Mouse (Mus musculus): ENCODE measurements around the gene Gstp1. TPM values are rescaled to one million over a fixed set of nuclear protein-coding genes. Genes with fewer than 3 reads are reported as not detected.
"Not testable (repeated sequence)": the region's sequence is repeated elsewhere in the genome, so short reads cannot be mapped to it uniquely, and the experiment has no call there.

Gene Gstp1
- polyA plus RNA-seq, 1 experiment from 2014 or later = 460 TPM

GRCm38 (mm10) chr19:4071406-4071805, 33.6 kb upstream of the Gstp1 start:
- Histone ChIP-seq H3K4me1 (replicated peaks) (peaks cover 5% of the 10 kb centered on the region; the same call in 1 of the 2 replicates), H3K4me3 (no peak overlapping the region), H3K27me3 (ENCODE audit: insufficient read depth, poor library complexity, severe bottlenecking) (no peaks in the 10 kb centered on the region), H3K27ac (no peak overlapping the region), H3K9me3 (no peaks in the 10 kb centered on the region), H3K36me3 (no peaks in the 10 kb centered on the region)
- 91% methylated on average over 6 of the region's 6 CpGs for WGBS
- DNase-seq (ENCODE audit: low spot score) = no peak

GRCm38 (mm10) chr19:4070756-4071155, 33.0 kb upstream of the Gstp1 start:
- H3K36me3 ChIP-seq = no peaks in the 10 kb centered on the region
- DNase-seq (ENCODE audit: low spot score) = no peak
- H3K4me3 ChIP-seq = no peak overlapping the region
- no peaks in the 10 kb centered on the region for H3K27me3 ChIP-seq (ENCODE audit: insufficient read depth, poor library complexity, severe bottlenecking)
- WGBS = 82% methylated on average over 8 of the region's 8 CpGs
- peaks cover 5% of the 10 kb centered on the region; the same call in 1 of the 2 replicates for H3K4me1 ChIP-seq (replicated peaks)
- H3K9me3 ChIP-seq = no peaks in the 10 kb centered on the region
- H3K27ac ChIP-seq = no peak overlapping the region

GRCm38 (mm10) chr19:4070311-4070710, 32.5 kb upstream of the Gstp1 start:
- no peaks in the 10 kb centered on the region for H3K36me3 ChIP-seq
- peaks cover 5% of the 10 kb centered on the region; the same call in 1 of the 2 replicates for H3K4me1 ChIP-seq (replicated peaks)
- DNase-seq (ENCODE audit: low spot score) = no peak
- no peak overlapping the region for H3K4me3 ChIP-seq
- WGBS = 73% methylated on average over 15 of the region's 15 CpGs
- H3K9me3 ChIP-seq = no peaks in the 10 kb centered on the region
- no peaks in the 10 kb centered on the region for H3K27me3 ChIP-seq (ENCODE audit: insufficient read depth, poor library complexity, severe bottlenecking)
- H3K27ac ChIP-seq = no peak overlapping the region

- Histone ChIP-seq H3K4me1 (replicated peaks) (peaks cover 5% of the 10 kb centered on the region; the same call in 1 of the 2 replicates), H3K36me3 (no peaks in the 10 kb centered on the region), H3K4me3 (no peak overlapping the region), H3K9me3 (no peaks in the 10 kb centered on the region), H3K27me3 (ENCODE audit: insufficient read depth, poor library complexity, severe bottlenecking) (no peaks in the 10 kb centered on the region), H3K27ac (no peak overlapping the region)
- WGBS = 68% methylated on average over 15 of the region's 15 CpGs
- DNase-seq (ENCODE audit: low spot score) = no peak
These were observed 31.1 kb upstream of the Gstp1 start for GRCm38 (mm10) chr19:4068717-4069410.

GRCm38 (mm10) chr19:4068242-4068641, 30.5 kb upstream of the Gstp1 start:
- not testable (repeated sequence) for H3K36me3 ChIP-seq; H3K27me3 ChIP-seq (ENCODE audit: insufficient read depth, poor library complexity, severe bottlenecking); H3K9me3 ChIP-seq; H3K27ac ChIP-seq; H3K4me3 ChIP-seq; DNase-seq (ENCODE audit: low spot score); H3K4me1 ChIP-seq (replicated peaks)
- WGBS = 92% methylated on average over 2 of the region's 2 CpGs

GRCm38 (mm10) chr19:4066877-4067276, 29.1 kb upstream of the Gstp1 start:
- Histone ChIP-seq H3K4me1 (replicated peaks) (peaks cover 5% of the 10 kb centered on the region; the same call in 1 of the 2 replicates), H3K4me3 (no peak overlapping the region), H3K36me3 (no peaks in the 10 kb centered on the region), H3K27me3 (ENCODE audit: insufficient read depth, poor library complexity, severe bottlenecking) (no peaks in the 10 kb centered on the region), H3K27ac (no peak overlapping the region), H3K9me3 (no peaks in the 10 kb centered on the region)
- DNase-seq (ENCODE audit: low spot score) = no peak

GRCm38 (mm10) chr19:4066280-4066679, 28.5 kb upstream of the Gstp1 start:
- H3K4me3 ChIP-seq = no peak overlapping the region
- H3K27ac ChIP-seq = no peak overlapping the region
- peaks cover 5% of the 10 kb centered on the region; the same call in 1 of the 2 replicates for H3K4me1 ChIP-seq (replicated peaks)
- H3K36me3 ChIP-seq = no peaks in the 10 kb centered on the region
- no peak for DNase-seq (ENCODE audit: low spot score)
- H3K27me3 ChIP-seq (ENCODE audit: insufficient read depth, poor library complexity, severe bottlenecking) = no peaks in the 10 kb centered on the region
- H3K9me3 ChIP-seq = no peaks in the 10 kb centered on the region
- WGBS = 91% methylated on average over 6 of the region's 6 CpGs

- not testable (repeated sequence) for H3K9me3 ChIP-seq; H3K4me1 ChIP-seq (replicated peaks); H3K4me3 ChIP-seq; DNase-seq (ENCODE audit: low spot score); H3K27ac ChIP-seq; H3K36me3 ChIP-seq; H3K27me3 ChIP-seq (ENCODE audit: insufficient read depth, poor library complexity, severe bottlenecking)
- WGBS = 54% methylated on average over 7 of the region's 11 CpGs
These were observed 26.7 kb upstream of the Gstp1 start for GRCm38 (mm10) chr19:4064501-4064900.

- not testable (repeated sequence) for H3K4me3 ChIP-seq; H3K27me3 ChIP-seq (ENCODE audit: insufficient read depth, poor library complexity, severe bottlenecking); H3K9me3 ChIP-seq; H3K4me1 ChIP-seq (replicated peaks); H3K36me3 ChIP-seq; H3K27ac ChIP-seq; DNase-seq (ENCODE audit: low spot score)
- 83% methylated on average over 4 of the region's 4 CpGs for WGBS
These were observed 25.6 kb upstream of the Gstp1 start for GRCm38 (mm10) chr19:4063357-4063756.

- Histone ChIP-seq H3K4me3 (no peak overlapping the region), H3K4me1 (replicated peaks) (peaks cover 8% of the 10 kb centered on the region; the same call in 1 of the 2 replicates), H3K36me3 (no peaks in the 10 kb centered on the region), H3K9me3 (no peaks in the 10 kb centered on the region), H3K27me3 (ENCODE audit: insufficient read depth, poor library complexity, severe bottlenecking) (no peaks in the 10 kb centered on the region), H3K27ac (no peak overlapping the region)
- no peak for DNase-seq (ENCODE audit: low spot score)
- 93% methylated on average over 6 of the region's 6 CpGs for WGBS
These were observed 23.2 kb upstream of the Gstp1 start for GRCm38 (mm10) chr19:4060899-4061465.

GRCm38 (mm10) chr19:4060044-4060898, 22.5 kb upstream of the Gstp1 start:
- H3K4me3 ChIP-seq; H3K9me3 ChIP-seq; H3K27me3 ChIP-seq (ENCODE audit: insufficient read depth, poor library complexity, severe bottlenecking); H3K27ac ChIP-seq; H3K36me3 ChIP-seq; DNase-seq (ENCODE audit: low spot score): not testable (repeated sequence)
- WGBS = 88% methylated on average over 8 of the region's 8 CpGs
- peaks cover 12% of the 10 kb centered on the region for H3K4me1 ChIP-seq (replicated peaks)

- H3K4me1 ChIP-seq (replicated peaks) = peaks cover 12% of the 10 kb centered on the region
- no peaks in the 10 kb centered on the region for H3K36me3 ChIP-seq
- WGBS = 83% methylated on average over 15 of the region's 15 CpGs
- no peaks in the 10 kb centered on the region for H3K27me3 ChIP-seq (ENCODE audit: insufficient read depth, poor library complexity, severe bottlenecking)
- H3K27ac ChIP-seq = no peak within 1 kb of the TSS
- no peaks in the 10 kb centered on the region for H3K9me3 ChIP-seq
- no peak for DNase-seq (ENCODE audit: low spot score)
- no peak within 1 kb of the TSS for H3K4me3 ChIP-seq
These were observed 21.4 kb upstream of the Gstp1 start, which contains the start of gene Gstp3 for GRCm38 (mm10) chr19:4059069-4059740. TSS of gene Gstp3 (minus strand) at chr19:4059569.

Data from hindbrain, embryonic 10.5 days (tissue).